Mouse (Mus musculus) brain, embryonic 14.5 days (tissue): ENCODE results near the gene Wdr90.

Experiments used
- CTCF ChIP-seq: fragments of 200-500 bp; IDR thresholded peaks from 2 replicates; pipeline ENCODE4 v1.5.1; 2012; ENCODE audit warnings: inconsistent platforms, mild to moderate bottlenecking, moderate library complexity, borderline replicate concordance; ENCODE audit not compliant: insufficient read depth, insufficient read length; ENCODE audit errors: extremely low read depth
- POLR2A ChIP-seq: fragments of 200-500 bp; IDR thresholded peaks from 2 replicates; pipeline ENCODE4 v1.6.1; 2012; ENCODE audit warnings: mild to moderate bottlenecking, inconsistent platforms, borderline replicate concordance; ENCODE audit not compliant: poor library complexity, insufficient read depth, insufficient read length, severe bottlenecking; ENCODE audit errors: extremely low read depth

- no peak for TF ChIP-seq POLR2A
- no peak for TF ChIP-seq CTCF
Observed at GRCm38 (mm10) chr17:25835816-25836215, 25.5 kb downstream of the Wdr90 start.
